Mouse (Mus musculus) kidney, embryonic 15.5 days (tissue): Measurements from ENCODE around the gene Vkorc1l1. TPM values are rescaled to one million over a fixed set of nuclear protein-coding genes. Genes with fewer than 3 reads are reported as not detected.

Experiments
- ATAC-seq: fragments of 200-750 bp; cut with Nextera tagmentation; replicated peaks from 2 replicates; pipeline ENCODE4 v1.8.0; 2017; ENCODE audit warnings: moderate TSS enrichment; ENCODE audit not compliant: low FRiP score
- H3K27ac ChIP-seq: fragments of 300-500 bp; sonication (generic); 2 replicates; pipeline ENCODE4 v1.5.1; 2015; ENCODE audit warnings: mild to moderate bottlenecking, inconsistent platforms
- H3K27me3 ChIP-seq: fragments of 300-500 bp; sonication (generic); 2 replicates; pipeline ENCODE4 v1.6.1; 2015; ENCODE audit warnings: inconsistent platforms
- H3K36me3 ChIP-seq: fragments of 300-500 bp; sonication (generic); 2 replicates; pipeline ENCODE4 v1.6.1; 2015; ENCODE audit warnings: inconsistent platforms
- H3K4me1 ChIP-seq: fragments of 300-500 bp; sonication (generic); 2 replicates; pipeline ENCODE4 v1.6.1; 2015; ENCODE audit warnings: inconsistent platforms
- H3K4me2 ChIP-seq: fragments of 300-500 bp; sonication (generic); 2 replicates; pipeline ENCODE4 v1.6.1; 2015; ENCODE audit warnings: moderate library complexity, mild to moderate bottlenecking, inconsistent platforms
- H3K4me3 ChIP-seq: fragments of 300-500 bp; sonication (generic); replicated peaks from 2 replicates; pipeline ENCODE4 v1.5.1; 2015; ENCODE audit warnings: mild to moderate bottlenecking, inconsistent platforms
- H3K9ac ChIP-seq: fragments of 300-500 bp; sonication (generic); 2 replicates; pipeline ENCODE4 v1.6.1; 2015; ENCODE audit warnings: mild to moderate bottlenecking, inconsistent platforms
- H3K9me3 ChIP-seq: fragments of 300-500 bp; sonication (generic); replicated peaks from 2 replicates; pipeline ENCODE4 v1.6.1; 2016; ENCODE audit warnings: inconsistent platforms
- WGBS: fragments of 180-500 bp; shearing (Covaris S2); methylation state at CpG from one replicate; pipeline ENCODE4 v1.1.7; 2015; ENCODE audit warnings: mixed read lengths; 5-methylcytosine and 5-hydroxymethylcytosine counted together
- polyA plus RNA-seq: library from polyadenylated mRNA; unstranded; fragments of >200 nt; fragmentation: Nextera tagmentation; extraction: Ambion mirVana; gene quantifications from 2 replicates; pipeline ENCODE4 v1.2.1, GENCODE M21; 2015

The Vkorc1l1 gene
- polyA plus RNA-seq, 1 experiment from 2014 or later = 26.3 TPM

DNA sequence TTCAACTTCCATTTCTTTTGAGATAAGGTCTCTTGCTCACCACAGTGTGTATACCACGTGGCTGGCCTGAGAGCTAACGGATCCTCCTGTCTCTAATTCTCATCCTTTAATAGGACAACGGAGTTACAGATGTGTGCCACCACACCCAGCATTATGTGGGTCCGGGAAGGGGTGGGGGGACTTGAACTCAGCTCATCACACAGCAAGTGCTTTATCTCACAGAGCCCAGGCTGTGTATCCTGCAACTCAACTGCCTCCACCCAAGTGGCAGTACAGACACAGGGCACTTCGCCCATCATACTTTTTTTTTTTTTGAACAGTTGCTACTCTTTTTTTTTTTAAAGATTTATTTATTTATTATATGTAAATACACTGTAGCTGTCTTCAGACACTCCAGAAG, 50.1 kb downstream of the Vkorc1l1 start:
- Histone ChIP-seq H3K36me3 (peaks cover 45% of the 10 kb centered on the region), H3K9me3 (no peaks in the 10 kb centered on the region), H3K4me1 (no peaks in the 10 kb centered on the region), H3K27me3 (no peaks in the 10 kb centered on the region), H3K4me3 (no peak overlapping the region), H3K27ac (no peak overlapping the region), H3K9ac (no peak overlapping the region), H3K4me2 (no peak overlapping the region)
- no peak for ATAC-seq
- WGBS = 94% methylated on average over 5 of the region's 5 CpGs

DNA sequence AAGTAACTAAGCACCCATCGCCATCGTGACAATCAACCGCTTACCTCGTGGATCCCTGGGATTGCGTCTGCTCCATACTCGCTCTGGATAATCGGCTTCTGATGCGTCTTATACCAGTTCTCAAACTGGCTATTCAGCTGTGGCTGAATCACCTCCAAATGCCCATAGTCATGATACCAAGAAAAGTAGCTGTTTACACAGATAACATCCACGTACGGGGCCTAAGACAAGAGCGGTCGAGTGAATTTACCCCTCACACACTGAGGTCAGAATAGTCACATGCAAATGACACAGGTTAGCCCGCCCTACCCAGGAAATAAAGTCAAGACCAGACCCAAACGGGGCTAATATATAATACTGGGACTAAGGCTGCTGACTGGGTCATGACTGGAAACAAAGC, 51.6 kb downstream of the Vkorc1l1 start:
- ATAC-seq = no peak
- WGBS = 88% methylated on average over 14 of the region's 14 CpGs

DNA sequence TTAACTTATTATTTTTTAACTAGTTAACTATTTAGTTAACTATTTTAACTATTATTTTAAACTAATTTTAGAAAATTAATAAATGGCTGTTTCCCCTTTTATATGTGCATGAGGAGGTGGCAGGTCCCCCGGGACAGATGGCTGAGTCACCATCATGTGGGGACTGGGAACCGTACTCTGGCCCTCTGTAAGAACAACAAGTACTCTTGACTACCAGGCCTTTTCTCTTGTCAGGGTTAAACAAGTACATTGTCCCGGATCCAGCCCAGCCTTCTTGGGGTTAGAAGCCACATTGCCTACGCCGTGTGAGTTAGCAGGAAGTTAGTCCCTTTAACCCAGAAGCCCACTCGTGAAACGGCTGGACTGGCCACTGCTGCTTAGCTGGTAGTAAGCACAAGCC, 53.2 kb downstream of the Vkorc1l1 start:
- Histone ChIP-seq H3K27me3 (no peaks in the 10 kb centered on the region), H3K4me2 (no peak overlapping the region), H3K4me3 (no peak overlapping the region), H3K9ac (no peak overlapping the region), H3K36me3 (peaks cover 39% of the 10 kb centered on the region), H3K4me1 (no peaks in the 10 kb centered on the region), H3K9me3 (no peaks in the 10 kb centered on the region), H3K27ac (no peak overlapping the region)
- no peak for ATAC-seq
- WGBS = 91% methylated on average over 7 of the region's 7 CpGs

More for the DNA sequence above, 51.6 kb downstream of the Vkorc1l1 start:
- Histone ChIP-seq H3K9ac (no peak overlapping the region), H3K36me3 (peaks cover 46% of the 10 kb centered on the region), H3K4me2 (no peak overlapping the region), H3K4me1 (no peaks in the 10 kb centered on the region), H3K4me3 (no peak overlapping the region), H3K9me3 (no peaks in the 10 kb centered on the region), H3K27me3 (no peaks in the 10 kb centered on the region), H3K27ac (no peak overlapping the region)

DNA sequence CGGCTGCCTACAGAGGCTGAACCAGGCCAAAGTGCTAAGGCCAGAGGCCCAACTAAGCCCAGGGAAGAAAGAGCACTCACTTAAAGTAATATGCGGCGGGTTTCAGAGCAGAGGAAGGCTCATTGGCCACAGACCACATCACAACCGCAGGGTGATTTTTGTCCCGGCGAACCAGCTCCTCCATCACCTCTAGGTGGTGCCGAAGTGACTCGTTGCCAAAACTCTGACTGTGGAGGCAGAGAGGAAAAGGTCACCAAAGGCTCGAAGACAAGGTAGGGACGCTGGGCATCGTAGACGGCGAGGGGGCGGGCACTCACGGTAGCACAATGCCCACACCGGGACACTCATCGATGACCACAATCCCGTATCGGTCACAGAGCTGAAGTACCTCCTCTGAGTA, 55.9 kb downstream of the Vkorc1l1 start:
- no peaks in the 10 kb centered on the region for H3K9me3 ChIP-seq
- 71% methylated on average over 19 of the region's 19 CpGs for WGBS
- peaks cover 12% of the 10 kb centered on the region for H3K4me1 ChIP-seq
- H3K27me3 ChIP-seq = no peaks in the 10 kb centered on the region
- H3K9ac ChIP-seq = no peak overlapping the region
- H3K27ac ChIP-seq = no peak overlapping the region
- ATAC-seq = no peak
- H3K4me2 ChIP-seq = no peak overlapping the region
- H3K4me3 ChIP-seq = no peak overlapping the region
- peaks cover 32% of the 10 kb centered on the region for H3K36me3 ChIP-seq

DNA sequence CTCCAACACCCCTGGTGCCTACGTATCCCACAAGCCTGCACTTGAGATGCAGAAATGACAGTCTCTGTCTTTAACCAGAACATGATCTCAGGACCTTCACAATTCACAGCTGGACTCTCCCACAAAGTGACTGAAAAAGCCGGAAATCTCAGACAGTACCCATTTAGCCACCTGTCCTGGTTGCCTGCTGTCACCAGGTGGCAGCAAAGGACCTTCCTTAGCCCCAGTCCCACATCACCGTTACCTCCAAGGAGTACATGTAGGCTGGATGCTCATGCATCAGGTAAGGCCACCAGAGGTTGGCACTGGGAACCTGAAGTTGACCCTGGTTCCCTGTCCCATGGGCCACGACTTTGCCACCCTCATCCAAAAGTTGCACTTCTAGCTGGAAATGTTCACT, 57.3 kb downstream of the Vkorc1l1 start:
- ATAC-seq = no peak
- Histone ChIP-seq H3K4me2 (no peak overlapping the region), H3K4me3 (no peak overlapping the region), H3K27me3 (no peaks in the 10 kb centered on the region), H3K36me3 (peaks cover 25% of the 10 kb centered on the region), H3K4me1 (peaks cover 17% of the 10 kb centered on the region), H3K9me3 (0 out of 2 replicates have a peak, but pooled peaks cover 2% of the 10 kb centered on the region), H3K27ac (no peak overlapping the region), H3K9ac (no peak overlapping the region)
- 27% methylated on average over 4 of the region's 4 CpGs for WGBS

DNA sequence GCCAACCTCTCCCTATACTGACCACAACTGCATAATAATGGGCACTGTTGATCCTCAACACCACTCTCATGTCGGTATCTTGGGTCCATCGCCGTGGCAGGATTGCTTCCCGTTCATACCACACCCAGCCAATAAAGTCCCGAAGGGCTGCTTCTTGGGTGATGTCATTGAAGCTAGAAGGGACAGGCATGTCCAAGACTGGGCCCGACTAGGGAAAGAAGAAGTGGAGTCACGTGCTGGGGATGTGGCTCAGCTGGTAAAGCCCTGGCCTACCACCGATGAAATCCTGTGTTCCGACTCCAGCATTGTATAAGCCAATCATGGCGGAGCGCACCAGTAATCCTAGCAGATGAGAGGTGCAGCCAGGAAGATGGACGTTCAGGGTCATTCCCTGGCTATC, 59.0 kb downstream of the Vkorc1l1 start:
- Histone ChIP-seq H3K36me3 (peaks cover 18% of the 10 kb centered on the region), H3K27me3 (no peaks in the 10 kb centered on the region), H3K9me3 (peaks cover 8% of the 10 kb centered on the region), H3K27ac (no peak overlapping the region), H3K4me3 (no peak overlapping the region), H3K4me1 (peaks cover 17% of the 10 kb centered on the region), H3K9ac (no peak overlapping the region), H3K4me2 (no peak overlapping the region)
- 91% methylated on average over 12 of the region's 12 CpGs for WGBS
- no peak for ATAC-seq

DNA sequence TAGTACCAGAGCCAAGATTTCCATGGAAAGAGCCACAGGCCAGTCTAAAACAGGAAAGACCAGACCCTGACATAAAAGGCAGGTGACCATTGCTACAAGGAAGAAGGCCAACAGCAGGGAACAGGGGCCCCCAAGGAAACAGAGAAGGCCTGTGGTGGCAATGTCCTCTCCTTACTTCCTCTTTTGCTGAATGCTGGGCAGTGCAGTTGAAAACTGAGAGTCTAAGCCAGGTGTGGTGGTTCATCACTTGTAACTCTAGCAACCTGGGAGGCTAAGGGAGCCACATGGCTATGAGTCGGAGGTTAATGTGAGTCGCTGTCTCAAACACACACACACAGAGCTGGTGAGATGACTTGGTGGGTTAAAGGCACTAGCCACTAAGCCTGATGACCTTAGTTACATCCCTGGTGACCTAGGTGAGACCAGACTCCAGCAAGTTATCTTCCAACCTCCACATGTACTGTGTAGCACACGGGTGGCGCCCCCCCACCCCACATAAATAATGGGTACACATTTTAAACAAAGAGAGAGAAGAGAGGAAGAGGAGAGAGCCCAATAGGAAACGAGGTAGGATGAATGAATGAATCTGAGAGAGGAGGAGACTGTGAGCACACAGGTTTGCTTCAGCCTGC, 59.7 kb downstream of the Vkorc1l1 start:
- Histone ChIP-seq H3K27ac (no peak overlapping the region), H3K27me3 (no peaks in the 10 kb centered on the region), H3K4me2 (peak overlapping the region; percentile 78), H3K36me3 (peaks cover 11% of the 10 kb centered on the region), H3K9me3 (peaks cover 8% of the 10 kb centered on the region), H3K4me3 (peak overlapping the region; percentile 70), H3K4me1 (peaks cover 17% of the 10 kb centered on the region), H3K9ac (no peak overlapping the region)
- ATAC-seq = no peak
- 48% methylated on average over 5 of the region's 5 CpGs for WGBS

DNA sequence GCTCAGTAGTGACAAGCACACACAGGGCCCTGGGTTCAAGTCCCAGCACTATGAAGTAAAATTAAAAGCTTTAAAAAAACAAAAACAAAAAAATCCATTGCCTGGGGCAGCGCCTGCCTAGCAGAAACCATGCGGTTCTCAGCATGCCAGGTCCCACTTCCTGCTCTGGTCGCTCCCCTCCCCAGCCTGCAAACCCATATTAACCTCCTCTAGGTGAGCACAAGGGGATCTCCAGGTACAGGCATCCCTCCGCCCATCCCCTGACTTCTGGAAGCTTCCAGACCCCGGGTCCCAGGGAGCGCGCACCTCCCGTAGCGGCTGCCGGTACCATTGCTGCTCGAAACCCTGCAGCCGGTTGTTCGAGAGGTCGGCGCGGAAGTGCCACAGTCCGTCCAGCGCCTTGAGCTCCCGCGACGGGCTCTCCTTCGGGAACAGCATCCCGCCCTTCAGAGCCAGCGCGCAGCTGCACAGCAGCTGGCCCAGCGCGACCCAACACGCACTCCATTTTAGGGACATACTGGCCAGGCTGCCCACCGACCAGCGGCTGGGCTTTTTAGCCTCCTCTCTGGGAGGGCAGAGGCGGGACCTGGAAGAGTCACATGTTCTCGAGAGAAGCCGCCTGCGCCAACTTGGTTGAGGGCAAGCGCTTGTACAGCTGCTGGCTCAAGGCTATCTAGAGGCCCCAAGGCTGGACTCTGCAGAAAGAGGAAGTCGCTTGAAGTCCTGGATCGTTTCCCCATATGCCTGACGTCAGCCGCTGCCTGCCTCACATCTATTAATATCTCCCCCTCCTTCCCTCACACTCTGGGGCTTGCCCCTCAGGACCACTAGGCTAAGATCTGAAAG, 60.8 kb downstream of the Vkorc1l1 start, which contains the start of gene Gusb:
TSS of gene Gusb (minus strand) at position 749 of the 846 bp plus-strand sequence.
- H3K27me3 ChIP-seq = no peaks in the 10 kb centered on the region
- WGBS = under 1% methylated on average over 39 of the region's 39 CpGs
- H3K4me1 ChIP-seq = peaks cover 17% of the 10 kb centered on the region
- peak within 1 kb of the TSS; percentile 79 for H3K27ac ChIP-seq
- H3K36me3 ChIP-seq = peaks cover 3% of the 10 kb centered on the region; the same call in 1 of the 2 replicates
- H3K9me3 ChIP-seq = peaks cover 8% of the 10 kb centered on the region
- ATAC-seq = peak; percentile 88
- H3K9ac ChIP-seq = peak within 1 kb of the TSS; percentile 55
- H3K4me3 ChIP-seq = peak within 1 kb of the TSS; percentile 70
- peak within 1 kb of the TSS; percentile 78 for H3K4me2 ChIP-seq

DNA sequence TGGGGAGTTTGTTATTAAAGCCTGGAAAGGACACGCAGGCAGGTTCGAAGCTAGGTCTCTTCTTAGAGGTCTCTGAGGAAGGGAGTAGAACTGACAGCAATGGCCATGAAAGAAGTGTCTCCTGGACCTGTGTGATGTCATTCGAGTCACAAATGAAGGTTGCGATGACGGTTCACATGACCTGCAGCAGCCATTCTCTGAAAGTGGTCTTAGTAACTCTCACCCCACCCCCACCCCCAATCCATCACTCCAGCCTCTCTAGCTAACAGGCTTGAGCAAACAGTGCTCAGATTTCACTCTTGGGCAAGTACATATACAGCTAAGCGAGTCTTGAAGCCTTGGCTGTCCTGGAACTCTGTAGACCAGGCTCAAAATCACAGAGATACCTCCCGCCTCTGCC, 61.5 kb downstream of the Vkorc1l1 start:
- H3K27me3 ChIP-seq = no peaks in the 10 kb centered on the region
- peaks cover 17% of the 10 kb centered on the region for H3K4me1 ChIP-seq
- H3K9ac ChIP-seq = peak overlapping the region; percentile 55; the same call in 1 of the 2 replicates
- ATAC-seq = no peak
- peak overlapping the region; percentile 79 for H3K27ac ChIP-seq
- 29% methylated on average over 7 of the region's 7 CpGs for WGBS
- no peaks in the 10 kb centered on the region; the same call in 1 of the 2 replicates for H3K36me3 ChIP-seq
- H3K4me3 ChIP-seq = peak overlapping the region; percentile 70
- H3K9me3 ChIP-seq = peaks cover 8% of the 10 kb centered on the region
- H3K4me2 ChIP-seq = peak overlapping the region; percentile 78

DNA sequence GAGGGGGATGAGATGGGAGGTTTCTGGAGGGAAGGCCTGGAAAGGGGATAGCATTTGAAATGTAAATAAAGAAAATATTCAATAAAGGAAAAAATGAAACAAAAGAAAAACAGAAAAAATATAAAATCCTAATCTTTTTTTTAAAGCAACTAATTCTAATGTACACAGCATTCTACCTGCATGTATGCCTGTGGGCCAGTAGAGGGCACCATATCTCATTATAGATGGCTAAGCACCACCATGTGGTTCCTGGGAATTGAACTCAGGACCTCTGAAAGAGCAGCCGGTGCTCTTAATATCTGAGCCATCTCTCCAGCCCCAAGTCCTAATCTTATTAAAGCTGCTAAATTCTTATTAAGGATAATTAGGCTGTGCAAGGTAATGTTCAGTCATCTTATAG, 65.6 kb downstream of the Vkorc1l1 start:
- no peaks in the 10 kb centered on the region for H3K27me3 ChIP-seq
- H3K4me2 ChIP-seq = no peak overlapping the region
- no peak overlapping the region for H3K4me3 ChIP-seq
- H3K36me3 ChIP-seq = peaks cover 20% of the 10 kb centered on the region
- no peak overlapping the region for H3K27ac ChIP-seq
- peaks cover 17% of the 10 kb centered on the region for H3K9me3 ChIP-seq
- no peak for ATAC-seq
- no peak overlapping the region for H3K9ac ChIP-seq
- H3K4me1 ChIP-seq = peaks cover 6% of the 10 kb centered on the region
- WGBS = 91% methylated on average over 1 of the region's 1 CpGs

DNA sequence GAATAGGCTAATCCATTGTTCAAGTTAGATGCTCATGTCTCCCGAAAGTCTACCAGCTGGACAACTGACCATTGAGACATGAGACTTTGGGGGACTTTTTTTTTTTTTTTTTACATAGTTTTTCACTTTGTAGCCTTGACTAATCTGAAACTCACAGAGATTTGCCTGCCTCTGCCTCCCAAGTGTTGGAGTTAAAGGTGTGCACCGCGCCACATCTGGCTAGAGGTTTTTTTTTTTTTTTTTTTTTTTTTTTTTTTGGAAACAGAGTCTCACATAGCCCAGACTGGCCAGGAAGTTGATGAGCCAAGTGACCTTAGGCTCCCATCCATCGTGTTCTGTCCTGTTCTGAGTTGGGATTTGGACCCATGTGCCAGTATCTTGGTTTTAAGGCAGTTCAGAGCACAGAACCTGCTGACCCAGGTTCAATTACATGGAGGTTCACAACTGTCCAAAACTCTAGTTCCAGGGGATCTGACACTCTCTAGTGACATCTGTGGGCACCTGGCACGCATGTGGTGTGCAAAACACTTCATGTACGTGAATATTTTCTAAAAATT, 66.3 kb downstream of the Vkorc1l1 start:
- Histone ChIP-seq H3K4me2 (no peak overlapping the region), H3K27me3 (no peaks in the 10 kb centered on the region), H3K36me3 (peaks cover 27% of the 10 kb centered on the region), H3K9ac (no peak overlapping the region), H3K4me3 (no peak overlapping the region), H3K9me3 (peaks cover 17% of the 10 kb centered on the region), H3K27ac (no peak overlapping the region), H3K4me1 (peaks cover 2% of the 10 kb centered on the region)
- ATAC-seq = no peak
- 83% methylated on average over 6 of the region's 6 CpGs for WGBS

DNA sequence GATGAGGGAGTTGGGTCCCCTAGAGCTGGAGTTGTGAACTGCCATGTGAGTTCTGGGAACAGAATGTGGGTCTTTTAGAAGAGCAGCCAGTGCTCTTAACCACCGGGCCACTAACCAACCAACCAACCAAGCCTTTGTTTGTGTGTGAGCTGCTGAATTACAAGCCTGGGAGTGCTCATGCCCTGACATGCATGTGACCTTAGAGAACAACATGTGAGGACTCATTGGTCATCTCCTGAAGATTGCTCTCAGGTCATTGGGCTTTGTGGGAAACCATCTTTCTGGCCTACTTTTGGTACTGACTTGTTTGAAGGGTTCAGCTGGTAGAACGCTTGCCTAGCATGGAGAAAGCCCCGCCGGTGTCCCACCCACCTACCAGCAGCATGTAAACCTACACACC, 68.0 kb downstream of the Vkorc1l1 start:
- peaks cover 9% of the 10 kb centered on the region for H3K9me3 ChIP-seq
- no peaks in the 10 kb centered on the region for H3K4me1 ChIP-seq
- no peaks in the 10 kb centered on the region for H3K27me3 ChIP-seq
- WGBS = 99% methylated on average over 4 of the region's 4 CpGs
- H3K4me2 ChIP-seq = no peak overlapping the region
- peaks cover 42% of the 10 kb centered on the region for H3K36me3 ChIP-seq
- no peak overlapping the region for H3K27ac ChIP-seq
- ATAC-seq = no peak
- no peak overlapping the region for H3K4me3 ChIP-seq
- no peak overlapping the region for H3K9ac ChIP-seq
